Mouse (Mus musculus) forebrain, postnatal 0 days (tissue): ENCODE measurements around the gene Rrbp1. TPM values are rescaled to one million over a fixed set of nuclear protein-coding genes. Genes with fewer than 3 reads are reported as not detected.
A peak's percentile ranks its signal among the peaks of the same experiment; 100 is the strongest.

Experiments used
- ATAC-seq: fragments of 200-750 bp; cut with Nextera tagmentation; 2 replicates; pipeline ENCODE4 v1.8.0; 2017; ENCODE audit warnings: mild to moderate bottlenecking, moderate library complexity
- DNase-seq: peaks from one replicate; pipeline ENCODE4 v3.0.0-alpha.2; 2015
- H3K27ac ChIP-seq: fragments of 300-500 bp; sonication (generic); 2 replicates; pipeline ENCODE4 v1.5.1; 2014; ENCODE audit warnings: low read depth, mild to moderate bottlenecking, antibody characterized with exemption, low read length, moderate library complexity, mixed read lengths
- H3K27me3 ChIP-seq: fragments of 300-500 bp; sonication (generic); 2 replicates; pipeline ENCODE4 v1.6.1; 2014; ENCODE audit warnings: mild to moderate bottlenecking, low read length, mixed read lengths; ENCODE audit not compliant: insufficient read depth
- H3K36me3 ChIP-seq: fragments of 300-500 bp; sonication (generic); 2 replicates; pipeline ENCODE4 v1.6.1; 2014; ENCODE audit warnings: mild to moderate bottlenecking, moderate library complexity; ENCODE audit not compliant: insufficient read depth
- H3K4me1 ChIP-seq: fragments of 300-500 bp; sonication (generic); 2 replicates; pipeline ENCODE4 v1.6.1; 2014; ENCODE audit warnings: antibody characterized with exemption; ENCODE audit not compliant: insufficient read depth
- H3K4me2 ChIP-seq: fragments of 300-500 bp; sonication (generic); 2 replicates; pipeline ENCODE4 v1.6.1; 2014; ENCODE audit warnings: low read depth, mild to moderate bottlenecking, moderate library complexity
- H3K4me3 ChIP-seq: fragments of 300-500 bp; sonication (generic); 2 replicates; pipeline ENCODE4 v1.5.1; 2014; ENCODE audit warnings: low read depth, low read length, mixed read lengths
- H3K9ac ChIP-seq: fragments of 300-500 bp; sonication (generic); 2 replicates; pipeline ENCODE4 v1.6.1; 2014; ENCODE audit warnings: mild to moderate bottlenecking
- H3K9me3 ChIP-seq: fragments of 300-500 bp; sonication (generic); 2 replicates; pipeline ENCODE4 v1.6.1; 2016; ENCODE audit warnings: low read length
- CTCF ChIP-seq: sonication (generic); IDR thresholded peaks from 2 replicates; pipeline ENCODE4 v1.5.1; 2016; ENCODE audit warnings: antibody characterized with exemption, control low read depth, low read depth
- WGBS: fragments of 180-500 bp; shearing (Covaris S2); extraction: QIAGEN DNeasy Blood & Tissue Kit; methylation state at CpG from one replicate; pipeline ENCODE4 v1.1.7; 2014; 5-methylcytosine and 5-hydroxymethylcytosine counted together
- polyA plus RNA-seq: library from polyadenylated mRNA; unstranded; fragments of >200 nt; fragmentation: Nextera tagmentation; extraction: Ambion mirVana; gene quantifications from 2 replicates; pipeline ENCODE4 v1.2.1, GENCODE M21; 2015
- total RNA-seq: library from RNA; depleted of rRNA; stranded (reverse); fragments of >200 nt; gene quantifications from 2 replicates; pipeline ENCODE4 v1.2.3, GENCODE M21; 2014

The Rrbp1 gene
- total and polyA plus RNA-seq, 2 experiments from 2014 or later, result 19.5 to 37.1 TPM

GRCm38 (mm10) chr2:143963318-143963717, 47.7 kb downstream of the Rrbp1 start:
- Histone ChIP-seq H3K4me3 (no peak overlapping the region), H3K4me1 (no peaks in the 10 kb centered on the region), H3K9ac (no peak overlapping the region), H3K4me2 (no peak overlapping the region), H3K27me3 (no peaks in the 10 kb centered on the region), H3K9me3 (no peaks in the 10 kb centered on the region), H3K27ac (no peak overlapping the region), H3K36me3 (peaks cover 37% of the 10 kb centered on the region)
- DNase-seq (no peak), ATAC-seq (no peak)
- peak; percentile 48 for TF ChIP-seq CTCF
- 95% methylated on average over 1 of the region's 1 CpGs for WGBS

DNA sequence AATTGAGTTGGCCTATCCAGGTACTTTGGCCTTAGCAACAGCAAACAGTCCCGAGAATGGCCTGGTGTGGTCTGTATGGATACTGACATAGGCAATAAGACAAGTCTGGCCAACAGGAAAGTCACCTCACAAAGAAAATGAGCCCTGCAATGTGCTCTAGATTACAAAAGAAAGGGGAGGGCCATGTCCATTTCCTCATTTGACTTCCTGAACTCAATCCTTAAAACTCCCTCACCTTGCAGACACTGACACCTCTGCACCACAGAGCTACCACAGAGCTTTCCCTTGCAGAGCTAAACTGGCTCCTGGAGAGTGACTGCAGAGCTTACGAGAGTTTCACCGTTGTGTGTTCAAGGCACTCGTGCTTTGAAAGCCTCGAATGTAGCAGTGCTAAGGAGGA, 48.9 kb downstream of the Rrbp1 start:
- H3K27me3 ChIP-seq, result no peaks in the 10 kb centered on the region
- no peak overlapping the region for H3K9ac ChIP-seq
- no peaks in the 10 kb centered on the region for H3K9me3 ChIP-seq
- ATAC-seq, result no peak
- H3K27ac ChIP-seq, result no peak overlapping the region
- WGBS, result 97% methylated on average over 5 of the region's 5 CpGs
- H3K4me2 ChIP-seq, result no peak overlapping the region
- TF ChIP-seq CTCF, result no peak
- peaks cover 47% of the 10 kb centered on the region for H3K36me3 ChIP-seq
- H3K4me3 ChIP-seq, result no peak overlapping the region
- DNase-seq, result no peak
- H3K4me1 ChIP-seq, result no peaks in the 10 kb centered on the region

DNA sequence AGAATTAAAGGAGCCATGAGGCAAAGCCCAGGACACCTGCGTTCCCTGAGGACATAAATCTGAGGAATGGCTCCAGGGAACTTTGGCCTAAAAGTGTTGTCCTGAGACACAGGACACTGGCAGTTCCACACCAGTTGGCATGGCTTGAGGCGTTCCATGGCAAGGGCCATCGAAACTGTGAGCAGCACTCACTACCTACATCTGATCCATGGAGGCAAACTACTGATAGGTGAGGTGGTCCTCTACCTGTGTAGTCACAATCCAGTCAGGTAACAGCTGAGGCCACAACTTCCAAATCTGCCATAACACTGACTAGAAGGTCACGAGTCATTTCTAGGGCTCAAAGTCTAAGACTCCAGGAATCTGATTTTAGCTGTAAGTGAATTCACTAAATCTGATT, 55.3 kb downstream of the Rrbp1 start:
- H3K4me1 ChIP-seq, result no peaks in the 10 kb centered on the region
- no peak for TF ChIP-seq CTCF
- no peak overlapping the region for H3K27ac ChIP-seq
- no peak overlapping the region for H3K4me3 ChIP-seq
- ATAC-seq, result no peak
- no peak overlapping the region for H3K4me2 ChIP-seq
- whole genome bisulfite sequencing, result 97% methylated on average over 4 of the region's 4 CpGs
- no peaks in the 10 kb centered on the region for H3K9me3 ChIP-seq
- no peaks in the 10 kb centered on the region for H3K27me3 ChIP-seq
- H3K9ac ChIP-seq, result no peak overlapping the region
- DNase-seq, result no peak
- H3K36me3 ChIP-seq, result peaks cover 63% of the 10 kb centered on the region

DNA sequence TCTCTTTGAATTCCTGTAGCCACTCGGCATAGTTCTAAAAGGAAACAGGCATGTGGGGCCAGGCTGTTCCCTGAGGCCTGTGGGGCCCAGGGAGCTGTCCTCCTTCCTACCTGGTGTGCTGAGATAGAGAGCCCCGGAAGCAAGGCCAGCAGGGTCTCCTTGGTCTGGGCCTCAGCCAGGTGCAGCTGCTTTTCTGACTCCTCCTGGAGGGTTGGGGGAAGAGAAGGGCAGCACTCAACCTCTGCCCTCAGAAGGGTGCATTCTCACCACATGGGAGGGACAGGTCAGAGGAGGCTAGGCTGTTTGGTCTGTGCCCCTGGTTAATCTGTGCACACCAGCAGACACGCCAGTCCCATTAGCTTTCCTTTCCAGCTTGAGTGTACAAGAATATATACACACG, 56.1 kb downstream of the Rrbp1 start:
- TF ChIP-seq CTCF, result no peak
- 92% methylated on average over 4 of the region's 4 CpGs for WGBS
- Histone ChIP-seq H3K27me3 (no peaks in the 10 kb centered on the region), H3K9ac (no peak overlapping the region), H3K27ac (no peak overlapping the region), H3K4me2 (no peak overlapping the region), H3K4me3 (no peak overlapping the region), H3K4me1 (no peaks in the 10 kb centered on the region), H3K9me3 (no peaks in the 10 kb centered on the region), H3K36me3 (peaks cover 67% of the 10 kb centered on the region)
- no peak for DNase-seq
- ATAC-seq, result no peak

DNA sequence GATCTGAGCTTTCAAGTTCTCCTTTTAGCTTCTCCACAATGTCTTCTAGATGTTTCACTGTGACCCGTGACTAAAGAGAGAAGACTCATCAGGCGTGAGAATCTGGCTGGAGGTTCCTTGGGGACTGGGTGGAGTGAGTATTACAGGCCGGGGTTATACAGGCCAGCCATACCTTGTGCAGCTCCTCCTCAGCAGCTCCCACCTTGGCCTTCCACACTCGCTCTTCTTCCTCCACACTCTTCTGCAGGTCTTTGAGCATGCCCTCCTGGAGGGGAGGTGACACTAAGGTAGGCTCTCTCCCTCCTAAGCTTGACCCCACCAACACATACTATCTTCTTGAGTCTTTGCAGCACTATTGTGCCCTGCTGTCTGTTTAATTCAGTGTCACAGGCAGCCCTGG, 57.1 kb downstream of the Rrbp1 start:
- TF ChIP-seq CTCF, result no peak
- H3K36me3 ChIP-seq, result peaks cover 77% of the 10 kb centered on the region
- no peak overlapping the region for H3K27ac ChIP-seq
- H3K4me1 ChIP-seq, result no peaks in the 10 kb centered on the region
- H3K4me2 ChIP-seq, result no peak overlapping the region
- DNase-seq, result no peak
- no peaks in the 10 kb centered on the region for H3K9me3 ChIP-seq
- H3K4me3 ChIP-seq, result no peak overlapping the region
- ATAC-seq, result no peak
- H3K9ac ChIP-seq, result no peak overlapping the region
- no peaks in the 10 kb centered on the region for H3K27me3 ChIP-seq
- 95% methylated on average over 4 of the region's 4 CpGs for WGBS

DNA sequence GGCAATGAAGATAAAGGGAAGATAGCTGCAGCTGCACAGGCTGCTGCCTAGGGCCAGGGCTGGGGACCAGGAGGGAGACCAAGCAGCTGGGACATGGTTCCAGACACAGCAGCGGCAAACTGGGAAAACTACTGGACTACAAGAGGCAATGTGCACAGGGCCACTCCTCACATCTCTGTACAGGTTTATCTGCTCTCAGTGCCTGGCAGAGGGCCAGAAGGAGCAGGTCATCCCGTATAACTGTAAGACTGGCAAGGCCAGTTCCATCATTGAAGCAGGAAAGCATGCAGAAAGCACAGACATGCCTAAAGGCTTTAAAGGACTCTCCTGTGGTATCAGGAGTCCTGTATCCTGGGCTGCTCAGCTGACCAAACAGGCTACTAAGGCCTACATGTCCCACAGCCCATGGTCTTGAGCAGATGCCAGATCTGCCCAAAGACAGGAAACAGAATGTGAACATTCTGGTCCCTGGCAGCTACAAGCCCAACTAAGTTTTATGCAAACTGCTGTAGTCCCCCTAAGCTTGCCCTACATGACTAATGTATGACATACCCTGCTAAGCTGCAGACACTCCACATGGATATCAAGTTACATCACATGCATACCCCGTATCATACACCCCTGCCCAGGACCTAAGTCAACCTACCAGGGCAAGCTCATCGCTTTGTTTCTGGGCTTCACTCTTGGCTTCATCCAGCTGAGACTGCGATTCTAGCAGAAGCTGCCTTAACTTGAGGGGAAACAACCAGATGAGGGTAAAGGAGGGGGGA, 59.3 kb downstream of the Rrbp1 start:
- H3K9ac ChIP-seq, result no peak overlapping the region
- 90% methylated on average over 5 of the region's 5 CpGs for WGBS
- DNase-seq (no peak), ATAC-seq (no peak)
- peaks cover 84% of the 10 kb centered on the region for H3K36me3 ChIP-seq
- no peaks in the 10 kb centered on the region for H3K4me1 ChIP-seq
- H3K27me3 ChIP-seq, result no peaks in the 10 kb centered on the region
- no peak overlapping the region for H3K4me3 ChIP-seq
- H3K9me3 ChIP-seq, result no peaks in the 10 kb centered on the region
- no peak overlapping the region for H3K27ac ChIP-seq
- no peak for TF ChIP-seq CTCF
- H3K4me2 ChIP-seq, result no peak overlapping the region

DNA sequence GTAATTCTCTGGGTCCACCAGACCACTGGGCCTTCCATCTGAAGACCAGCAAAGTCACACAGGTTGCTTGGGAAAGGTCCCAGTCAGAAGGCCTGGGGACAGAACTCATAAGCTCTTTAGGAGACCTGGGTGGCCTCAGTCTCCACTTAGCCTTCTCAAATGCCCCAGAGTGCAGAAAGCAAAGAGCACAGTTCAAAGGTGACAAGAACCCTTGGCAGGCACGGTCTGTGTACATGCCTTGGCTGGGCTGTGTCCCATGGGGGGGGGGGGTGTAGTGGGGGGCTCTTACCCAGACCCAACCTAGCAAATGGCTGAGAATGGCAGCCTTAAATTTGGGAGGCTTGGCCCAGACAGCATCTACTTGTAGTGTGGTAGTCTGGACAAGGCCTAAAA, 60.0 kb downstream of the Rrbp1 start:
- no peak for ATAC-seq
- H3K4me2 ChIP-seq, result no peak overlapping the region
- no peak for TF ChIP-seq CTCF
- DNase-seq, result no peak
- H3K4me3 ChIP-seq, result no peak overlapping the region
- no peaks in the 10 kb centered on the region for H3K4me1 ChIP-seq
- H3K9ac ChIP-seq, result no peak overlapping the region
- 83% methylated on average over 1 of the region's 1 CpGs for WGBS
- H3K36me3 ChIP-seq, result peaks cover 81% of the 10 kb centered on the region
- H3K27ac ChIP-seq, result no peak overlapping the region
- no peaks in the 10 kb centered on the region for H3K27me3 ChIP-seq
- no peaks in the 10 kb centered on the region for H3K9me3 ChIP-seq
